Mouse (Mus musculus): ENCODE results near the gene Ift88.

GRCm38 (mm10) chr14:57385667-57386066 lies 38.2 kb upstream of the Ift88 start:
- no peak for TF ChIP-seq CTCF (IDR thresholded peaks at IDR 0.05)
- no peak for TF ChIP-seq EP300 (IDR thresholded peaks at IDR 0.05)

Measured in lung, postnatal 0 days (tissue).